Mouse (Mus musculus) left cerebral cortex, postnatal 14 days (tissue): Measurements from ENCODE around the gene Dlgap1. TPM values are rescaled to one million over a fixed set of nuclear protein-coding genes. Genes with fewer than 3 reads are reported as not detected.

Experiments
- DNase-seq, 2 experiments: peaks; one replicate each; pipeline ENCODE4 v3.0.0; 2021 to 2022; ENCODE audit warnings: low spot score in 2 of 2, mixed read lengths in 1 of 2
- intact Hi-C: fragments of 180-260 bp; cut with DNase I; formaldehyde crosslinking; loops from one replicate; pipeline ENCODE4 v1.15.1; 2025
- total RNA-seq, 2 experiments: library from RNA; stranded (reverse); gene quantifications; 2 replicates each; pipeline ENCODE4 v1.2.3; 2021

Dlgap1 gene
- total RNA-seq, 2 experiments from 2014 or later, result 316 to 326 TPM

DNA sequence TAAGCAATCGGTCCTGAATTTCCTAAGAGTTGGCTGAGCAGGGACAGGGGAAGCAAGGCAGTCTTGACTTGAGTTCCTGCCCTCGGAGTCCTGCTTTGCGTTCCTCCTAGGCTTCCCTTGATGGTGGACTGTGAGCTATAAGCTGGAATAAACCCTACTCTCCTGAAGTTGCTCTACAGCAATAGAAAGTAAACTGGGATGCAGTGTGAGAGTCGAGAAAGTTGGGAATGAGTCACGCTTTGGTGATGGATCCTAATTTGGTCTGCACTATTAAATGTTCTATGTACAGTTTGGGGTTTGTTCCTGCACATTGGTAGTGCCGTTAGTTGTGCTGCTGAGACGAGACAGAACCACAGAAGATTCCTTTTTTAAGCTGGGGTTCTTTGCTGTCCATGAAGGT is 348.9 kb downstream of the Dlgap1 start:
- intact Hi-C loops, result no loop called here
- DNase-seq, result no peak

DNA sequence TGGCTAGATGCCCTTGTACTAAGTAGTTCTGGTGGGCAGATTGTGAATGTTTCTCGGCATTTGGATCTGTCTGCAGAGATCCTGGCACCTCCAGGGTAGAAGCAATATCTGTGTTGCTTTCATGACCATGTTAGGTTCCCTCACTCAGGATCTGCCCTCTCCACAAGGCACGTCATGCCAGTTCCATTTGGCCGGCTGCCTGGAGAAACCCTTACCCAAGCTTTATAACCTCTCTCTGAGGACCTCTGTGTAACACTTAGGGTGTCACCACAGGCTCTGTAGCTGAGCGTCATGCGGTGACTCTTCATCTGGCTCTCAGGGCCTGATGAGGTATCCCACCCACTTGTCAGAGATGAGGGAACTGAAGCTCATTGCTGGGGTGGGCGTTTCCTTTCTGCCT is 353.1 kb downstream of the Dlgap1 start:
- DNase-seq, result no peak
- intact Hi-C loops, result no loop called here

DNA sequence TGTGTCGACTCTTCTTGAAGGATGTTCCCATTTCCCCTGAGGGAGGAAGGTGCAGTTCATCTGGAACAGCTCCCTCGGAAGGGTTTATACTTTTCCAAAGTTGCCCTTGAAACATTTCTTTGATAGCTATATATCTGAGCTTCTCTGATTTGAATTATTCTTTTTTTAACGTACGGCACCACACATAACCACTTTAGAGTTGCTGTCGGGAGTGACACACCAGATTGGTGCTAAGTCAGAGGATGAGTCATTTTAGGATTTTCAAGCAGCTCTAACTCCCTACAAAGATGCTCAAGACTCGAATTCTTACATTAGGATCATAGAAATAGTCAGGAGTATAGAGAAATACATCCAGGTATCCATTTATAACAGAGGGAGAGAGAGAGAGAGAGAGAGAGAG is 364.6 kb downstream of the Dlgap1 start:
- DNase-seq, result peak in 1 of 2 experiments; percentile 17
- intact Hi-C loops, result no loop called here

DNA sequence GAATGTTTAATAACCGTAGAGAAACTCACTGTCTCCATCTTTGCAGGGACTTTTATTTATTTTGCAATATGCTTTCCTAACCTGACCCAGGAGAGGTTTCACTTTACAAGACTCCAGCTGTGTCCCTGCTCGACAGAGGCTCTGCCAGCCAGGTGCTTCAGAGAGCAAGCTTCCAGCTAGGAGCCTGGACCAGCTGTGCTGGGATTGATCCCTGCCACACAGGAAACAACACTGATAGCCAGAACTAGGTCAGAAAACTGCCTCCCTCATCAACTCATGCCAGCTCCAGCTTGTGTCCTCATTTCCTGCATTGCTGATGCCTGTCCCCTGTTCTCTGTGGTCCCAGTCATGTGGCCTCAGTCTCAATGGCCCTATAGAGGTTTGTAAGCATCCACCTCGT is 365.3 kb downstream of the Dlgap1 start:
- DNase-seq, result peak in 1 of 2 experiments; percentile 21

GRCm38 (mm10) chr17:70339821-70340220 is 370.9 kb downstream of the Dlgap1 start:
- intact Hi-C loops, result loop anchor here (10.0 kb wide), 3 partner anchors 365 to 775 kb away; no protein-coding TSS in a partner anchor
- no peak for DNase-seq

More for the DNA sequence above, 365.3 kb downstream of the Dlgap1 start:
- intact Hi-C loops, result no loop called here

GRCm38 (mm10) chr17:70341230-70341629 is 372.4 kb downstream of the Dlgap1 start:
- intact Hi-C loops, result loop anchor here (10.0 kb wide), 3 partner anchors 366 to 776 kb away; no protein-coding TSS in a partner anchor
- no peak for DNase-seq

GRCm38 (mm10) chr17:70341920-70342319 is 373.0 kb downstream of the Dlgap1 start:
- intact Hi-C loops, result loop anchor here (10.0 kb wide), 3 partner anchors 367 to 777 kb away; no protein-coding TSS in a partner anchor
- DNase-seq, result peak; percentile 56 to 57

DNA sequence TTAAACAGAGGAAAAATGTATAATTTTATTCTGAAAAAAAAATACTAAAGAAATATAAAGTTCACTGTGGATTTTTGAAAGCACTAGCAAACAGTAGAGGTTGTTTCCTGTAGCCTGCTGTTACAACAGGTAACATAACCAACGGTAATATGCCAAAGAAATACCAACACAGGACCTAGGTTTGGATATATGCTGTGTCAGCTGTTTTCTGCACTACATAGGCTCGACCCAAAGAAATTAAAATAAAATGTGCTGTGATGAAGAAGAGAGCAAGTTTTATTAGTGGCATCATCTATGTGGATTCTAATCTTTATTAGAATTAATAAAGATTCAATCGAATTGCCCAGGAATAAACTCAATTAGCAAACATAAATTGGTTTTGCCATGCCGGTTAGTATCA is 378.5 kb downstream of the Dlgap1 start:
- no peak for DNase-seq
- intact Hi-C loops, result loop anchor here (10.0 kb wide), 3 partner anchors 373 to 783 kb away; no protein-coding TSS in a partner anchor

DNA sequence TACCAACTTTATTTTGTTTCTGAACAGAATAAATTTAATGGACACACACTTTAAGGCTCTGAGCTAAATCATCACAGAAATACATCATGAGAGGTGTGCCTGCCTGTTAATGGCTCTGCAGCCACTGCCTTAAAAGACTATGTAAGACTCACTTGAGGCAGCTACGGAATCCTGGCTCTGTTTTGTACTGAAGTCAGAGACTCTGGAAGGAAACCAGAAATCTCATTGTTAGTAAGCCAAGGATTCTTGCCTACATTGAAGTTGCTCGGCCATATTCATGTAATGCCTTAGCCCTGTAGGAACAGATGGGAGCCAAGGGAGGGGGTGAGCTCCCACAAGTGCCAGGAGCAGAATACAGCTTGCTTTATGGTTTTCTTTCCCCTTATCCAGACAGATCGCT is 394.7 kb downstream of the Dlgap1 start:
- intact Hi-C loops, result no loop called here
- DNase-seq, result peak; percentile 58 to 90

DNA sequence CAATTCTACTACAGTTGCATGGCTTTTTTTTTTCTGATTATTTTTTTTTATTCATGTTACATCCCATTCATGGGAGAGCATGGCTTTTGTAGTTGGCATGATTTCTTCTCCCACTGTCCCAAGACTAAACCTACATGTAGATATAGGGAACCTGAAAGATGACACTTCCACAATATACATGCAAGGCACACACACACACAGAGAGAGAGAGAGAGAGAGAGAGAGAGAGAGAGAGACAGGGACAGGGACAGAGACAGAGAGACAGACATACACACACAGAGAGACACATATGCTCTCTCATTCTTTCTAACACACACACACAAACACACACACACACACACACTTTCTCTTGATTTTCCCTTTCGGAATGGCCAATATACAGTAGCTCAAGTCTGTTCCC is 395.1 kb downstream of the Dlgap1 start:
- DNase-seq, result no peak
- intact Hi-C loops, result no loop called here

DNA sequence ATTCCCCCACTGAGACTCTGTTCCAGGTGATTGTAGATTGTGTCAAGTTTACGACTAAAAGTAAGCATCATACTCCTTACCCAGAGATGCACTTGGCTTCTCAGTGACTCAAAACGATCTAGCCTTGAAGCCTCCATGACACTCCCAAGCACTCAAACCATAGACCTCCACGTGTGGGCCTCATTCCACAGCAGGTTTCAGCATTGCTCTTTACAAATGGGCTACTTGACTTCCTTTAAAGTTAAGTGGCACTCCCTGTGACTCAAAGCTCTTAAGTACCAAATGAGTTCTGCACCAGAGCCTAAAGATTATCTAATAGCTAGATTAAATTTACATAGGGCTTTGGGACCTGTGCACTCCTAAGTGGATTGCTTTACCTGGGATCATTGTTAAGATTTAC is 400.3 kb downstream of the Dlgap1 start:
- intact Hi-C loops, result no loop called here
- DNase-seq, result no peak

GRCm38 (mm10) chr17:70377020-70377419 is 408.1 kb downstream of the Dlgap1 start:
- intact Hi-C loops, result no loop called here

GRCm38 (mm10) chr17:70388447-70388846 is 419.6 kb downstream of the Dlgap1 start:
- DNase-seq, result no peak
- intact Hi-C loops, result no loop called here

More at GRCm38 (mm10) chr17:70377020-70377419, 408.1 kb downstream of the Dlgap1 start:
- DNase-seq, result peak; percentile 44 to 60

GRCm38 (mm10) chr17:70397220-70397619 is 428.3 kb downstream of the Dlgap1 start:
- peak in 1 of 2 experiments; percentile 15 for DNase-seq
- intact Hi-C loops, result no loop called here

DNA sequence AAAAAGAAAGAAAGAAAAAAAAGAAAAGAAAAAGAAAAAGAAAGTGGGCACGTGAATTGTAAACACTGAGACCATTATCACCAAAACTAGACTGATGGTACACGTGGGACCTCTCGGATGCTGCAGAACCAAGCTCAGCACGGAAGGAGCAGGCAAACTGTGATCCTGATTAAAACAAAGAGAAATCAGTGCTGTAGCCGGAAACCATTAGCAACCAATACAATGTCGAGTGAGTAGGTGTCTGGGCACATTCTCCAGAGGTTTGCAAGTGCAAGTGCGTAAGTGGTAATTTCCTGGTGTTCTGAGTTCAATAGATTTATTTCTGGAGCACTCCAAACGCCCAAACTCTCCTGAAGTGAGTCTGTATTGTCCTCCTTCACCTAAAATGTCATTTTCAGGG is 428.8 kb downstream of the Dlgap1 start:
- no peak for DNase-seq
- intact Hi-C loops, result no loop called here

DNA sequence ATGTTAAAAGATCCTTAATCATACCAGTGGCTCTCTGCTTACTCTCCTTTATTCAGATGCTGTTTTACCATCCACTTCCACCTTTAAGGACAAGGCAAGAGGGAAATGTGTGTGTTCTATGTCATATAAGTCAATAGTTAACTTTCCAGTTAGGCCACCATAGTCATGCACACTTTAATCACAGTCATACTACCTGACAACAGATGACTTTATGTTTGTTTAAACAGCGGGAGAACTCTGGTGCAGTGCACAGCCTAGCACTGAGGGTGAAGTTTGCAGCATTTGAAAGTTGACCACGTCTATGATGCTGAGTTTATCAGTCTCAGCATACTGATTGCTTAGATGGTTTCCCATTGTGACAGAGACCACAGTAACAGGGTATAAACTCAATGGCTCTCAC is 433.0 kb downstream of the Dlgap1 start:
- intact Hi-C loops, result no loop called here
- no peak for DNase-seq

- intact Hi-C loops, result no loop called here
- no peak for DNase-seq
Observed at GRCm38 (mm10) chr17:70403750-70404149, 434.9 kb downstream of the Dlgap1 start.

DNA sequence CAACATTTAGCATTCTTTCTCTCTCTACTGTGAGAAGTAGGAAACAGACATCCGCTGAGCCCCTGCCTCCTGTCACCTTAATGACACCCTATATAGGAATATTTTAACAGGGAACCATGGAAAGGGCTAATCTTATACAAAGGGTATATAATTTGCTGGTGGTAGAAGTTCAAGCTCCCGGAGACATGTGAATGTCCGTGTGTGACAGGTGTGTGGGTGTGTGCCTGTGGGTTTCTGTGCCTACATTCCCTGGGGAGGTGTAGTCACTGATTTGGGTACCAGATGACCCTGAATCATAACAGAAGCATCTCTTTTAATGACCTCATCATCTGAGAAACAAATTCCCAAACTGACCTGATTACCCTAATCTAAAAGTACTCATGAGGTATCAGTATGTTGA is 445.3 kb downstream of the Dlgap1 start:
- intact Hi-C loops, result no loop called here
- DNase-seq, result no peak

- DNase-seq, result peak in 1 of 2 experiments; percentile 19
- intact Hi-C loops, result loop anchor here (5.0 to 10.0 kb wide), 2 partner anchors 254 to 537 kb away; no protein-coding TSS in a partner anchor
Observed at GRCm38 (mm10) chr17:70427866-70428265, 459.0 kb downstream of the Dlgap1 start.

DNA sequence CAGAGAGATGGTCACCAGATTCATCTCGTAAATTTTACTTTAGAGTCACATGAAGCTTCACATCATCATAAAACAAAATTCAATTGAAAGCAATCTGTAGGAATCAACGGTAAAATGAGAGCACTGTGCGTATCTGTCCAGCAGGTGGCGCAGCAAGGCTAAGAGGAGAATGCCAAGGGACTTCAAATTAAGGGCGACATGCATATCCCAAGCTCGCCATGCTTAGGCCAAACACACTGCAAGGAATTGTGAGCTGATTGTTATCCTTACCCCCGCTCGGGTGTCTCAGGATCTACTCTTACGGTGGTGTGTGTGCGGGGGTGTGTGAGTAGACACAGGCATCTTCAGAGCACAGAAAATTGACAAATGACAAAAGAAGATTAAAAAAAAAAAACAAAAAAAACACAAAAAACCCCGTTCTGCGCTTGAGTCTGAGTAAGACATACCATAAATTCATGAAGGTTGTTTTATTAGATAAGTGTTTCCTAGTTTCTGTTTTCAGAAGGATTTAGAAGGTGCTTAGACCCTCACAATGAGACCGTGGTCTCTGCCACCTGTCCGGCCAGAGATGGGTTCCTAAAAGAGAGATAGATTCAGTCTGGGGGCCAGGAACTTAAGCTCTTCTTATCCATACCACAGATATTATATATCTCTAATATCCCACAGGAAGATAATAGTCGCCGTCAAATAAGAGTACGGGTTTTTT is 461.0 kb downstream of the Dlgap1 start:
- intact Hi-C loops, result loop anchor here (2.0 to 10.0 kb wide), 3 partner anchors 93 to 535 kb away; no protein-coding TSS in a partner anchor
- DNase-seq, result peak; percentile 82 to 91

- peak; percentile 77 to 82 for DNase-seq
- intact Hi-C loops, result loop anchor here (2.0 kb wide), 1 partner anchor 92 kb away; no protein-coding TSS in a partner anchor
Observed at GRCm38 (mm10) chr17:70430452-70430787, 461.5 kb downstream of the Dlgap1 start.
